In the genomic region with DNA sequence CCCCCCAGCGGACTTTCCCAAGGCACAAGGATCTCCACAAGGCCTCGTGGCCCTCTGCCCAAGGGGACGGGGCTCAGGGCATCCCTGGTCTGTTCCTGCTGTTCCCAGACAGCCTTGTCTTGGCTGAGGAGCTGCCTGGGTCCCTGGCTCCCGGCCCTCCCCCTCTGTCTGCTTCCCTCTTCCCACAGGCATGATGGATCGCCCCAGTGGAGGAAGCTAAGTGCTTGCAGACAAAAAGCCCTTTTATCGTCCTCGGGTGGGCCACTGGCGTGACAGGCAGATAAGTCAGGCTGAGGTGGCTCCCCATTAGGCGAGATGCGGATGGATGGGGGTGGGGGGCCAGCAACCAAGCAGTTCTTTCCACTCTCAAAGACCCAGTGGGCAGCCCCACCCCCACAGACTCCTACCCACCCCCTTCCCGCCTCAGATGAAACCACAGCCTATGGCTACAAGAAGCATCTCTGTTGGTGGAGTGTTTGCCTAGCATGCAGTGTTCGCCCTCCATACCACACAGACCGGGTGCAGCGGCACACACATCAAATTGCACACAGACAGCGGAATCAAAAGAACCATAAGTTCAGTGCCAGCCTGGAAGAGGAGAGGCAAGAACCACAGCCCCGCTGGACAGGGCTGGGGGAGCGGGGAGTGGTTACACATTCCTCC, we compare ENCODE assay signal across 8 mouse cellular contexts. TPM values are rescaled to one million over a fixed set of nuclear protein-coding genes. Genes with fewer than 3 reads are reported as not detected.
DNase-seq lines count a peak whose midpoint lies in the region; ATAC-seq and TF ChIP-seq lines count a peak whose summit lies in the region.

No protein-coding gene starts in this region.

- H3K27ac ChIP-seq in kidney, adult 2 months (ENCODE audit: insufficient read depth, low read depth, low read length), result no peak overlapping the region
- H3K27ac ChIP-seq in heart, embryonic 14.5 days (replicated peaks in 1 of 2; ENCODE audit: control insufficient read depth in 1 of 2, insufficient read depth in 1 of 2, low read depth in 2 of 2, low read length in 2 of 2), result peak overlapping the region; percentile 24 to 75
- H3K27ac ChIP-seq in limb, embryonic 15.5 days, result peak overlapping the region; percentile 72
- H3K27ac ChIP-seq in olfactory bulb, adult 2 months (ENCODE audit: insufficient read depth, low read depth, low read length), result peak overlapping the region; percentile 55

- no peaks in the 10 kb centered on the region for H3K36me3 ChIP-seq in kidney, adult 2 months (ENCODE audit: control insufficient read depth, insufficient read depth, low read length)
- no peaks in the 10 kb centered on the region for H3K36me3 ChIP-seq in heart, embryonic 14.5 days (ENCODE audit: control insufficient read depth, insufficient read depth, low read length)
- H3K36me3 ChIP-seq in limb, embryonic 15.5 days, result 0 out of 2 replicates have a peak, but pooled peaks cover 3% of the 10 kb centered on the region

- DNase-seq in kidney, adult 2 months, result peak; percentile 78
- DNase-seq in kidney, adult 18-20 months, result no peak
- DNase-seq in adrenal gland, postnatal 14 days, result peak; percentile 85
- DNase-seq in layer of hippocampus, postnatal 10 days (ENCODE audit: low spot score in 2 of 2), result no peak

- H3K9me3 ChIP-seq in heart, embryonic 14.5 days (ENCODE audit: control insufficient read depth, low read length), result no peaks in the 10 kb centered on the region
- H3K9me3 ChIP-seq in limb, embryonic 15.5 days, result no peaks in the 10 kb centered on the region

- peaks cover 33% of the 10 kb centered on the region for H3K4me1 ChIP-seq in kidney, adult 2 months (ENCODE audit: control insufficient read depth, insufficient read depth, low read length)
- H3K4me1 ChIP-seq in heart, embryonic 14.5 days (ENCODE audit: control insufficient read depth in 2 of 2, insufficient read depth in 2 of 2, low read length in 2 of 2), result peaks cover 65 to 89% of the 10 kb centered on the region in 2 experiments
- H3K4me1 ChIP-seq in limb, embryonic 15.5 days, result peaks cover 98% of the 10 kb centered on the region
- peaks cover 92% of the 10 kb centered on the region for H3K4me1 ChIP-seq in olfactory bulb, adult 2 months (ENCODE audit: control insufficient read depth, insufficient read depth, low read length)

- 0 out of 2 replicates have a peak, but pooled peaks have one; percentile 14 for ATAC-seq in heart, embryonic 14.5 days (ENCODE audit: insufficient number of reproducible peaks, insufficient read depth, low FRiP score, low read depth)
- 0 out of 2 replicates have a peak, but pooled peaks have one; percentile 15 for ATAC-seq in limb, embryonic 15.5 days (ENCODE audit: insufficient number of reproducible peaks, low FRiP score, low TSS enrichment, low read depth)
- ATAC-seq in activated CD4-positive, CD25-positive, alpha-beta regulatory T cell, adult 4 months, result no peak

- no peaks in the 10 kb centered on the region for H3K27me3 ChIP-seq in kidney, adult 2 months (replicated peaks; ENCODE audit: control insufficient read depth, insufficient read depth, low read length)
- H3K27me3 ChIP-seq in heart, embryonic 14.5 days (ENCODE audit: control insufficient read depth, insufficient read depth, low read length), result no peaks in the 10 kb centered on the region
- no peaks in the 10 kb centered on the region for H3K27me3 ChIP-seq in limb, embryonic 15.5 days

- no peak for TF ChIP-seq POLR2A in kidney, adult 2 months (IDR thresholded peaks at IDR 0.05; ENCODE audit: low read depth, low read length)
- no peak for TF ChIP-seq POLR2A in olfactory bulb, adult 2 months (IDR thresholded peaks at IDR 0.05; ENCODE audit: insufficient read depth, low read depth, low read length)

- no peak overlapping the region for H3K4me3 ChIP-seq in kidney, adult 2 months (ENCODE audit: insufficient read depth, low read depth, low read length)
- no peak overlapping the region for H3K4me3 ChIP-seq in heart, embryonic 14.5 days (ENCODE audit: control insufficient read depth in 1 of 2, insufficient read depth in 1 of 2, low read depth in 1 of 2, low read length in 2 of 2)
- H3K4me3 ChIP-seq in limb, embryonic 15.5 days, result no peak overlapping the region
- H3K4me3 ChIP-seq in olfactory bulb, adult 2 months (ENCODE audit: insufficient read depth, low read depth, low read length), result no peak overlapping the region

- H3K4me2 ChIP-seq in heart, embryonic 14.5 days (ENCODE audit: low read length), result peak overlapping the region; percentile 41
- peak overlapping the region; percentile 10; the same call in 1 of the 2 replicates for H3K4me2 ChIP-seq in limb, embryonic 15.5 days

- WGBS in kidney, adult 2 months, result 55% methylated on average over 17 of the region's 17 CpGs
- 23% methylated on average over 17 of the region's 17 CpGs for WGBS in heart, embryonic 14.5 days
- WGBS in limb, embryonic 15.5 days, result 12% methylated on average over 17 of the region's 17 CpGs
- WGBS in olfactory bulb, adult 2 months, result 22% methylated on average over 17 of the region's 17 CpGs

- peak overlapping the region; percentile 13; the same call in 1 of the 2 replicates for H3K9ac ChIP-seq in heart, embryonic 14.5 days (ENCODE audit: low read length)
- H3K9ac ChIP-seq in limb, embryonic 15.5 days, result no peak overlapping the region

- TF ChIP-seq CTCF in kidney, adult 2 months (conservative IDR thresholded peaks at IDR 0.05; ENCODE audit: insufficient read depth, insufficient read length, low read depth, low read length), result no peak
- no peak for TF ChIP-seq CTCF in olfactory bulb, adult 2 months (IDR thresholded peaks at IDR 0.05; ENCODE audit: insufficient read depth, low read depth, low read length)

RNA-seq across cellular contexts. Expression of gene Ncor2, which starts 27.0 kb away (rescaled TPM):
- 32.0 and 38.8 TPM in 2 replicates for polyA plus RNA-seq in kidney, adult 2 months (2012; rRNA removed)
- 165 and 192 TPM in 2 replicates for total RNA-seq in adrenal gland, postnatal 14 days (2021)
- 16.2 and 17.6 TPM in 2 replicates for polyA plus RNA-seq in heart, embryonic 14.5 days (2014; fragmentation: Nextera tagmentation; extraction: Ambion mirVana)
- polyA plus RNA-seq in limb, embryonic 15.5 days (2015; fragmentation: Nextera tagmentation; extraction: Ambion mirVana), result 32.7 and 34.1 TPM in 2 replicates
- polyA plus RNA-seq in olfactory bulb, adult 2 months (2012; ENCODE audit: insufficient read depth, insufficient read length, low replicate concordance, missing spikeins), result not detected in 2 replicates
- 100 to 1,000 TPM; 171 to 187 TPM for total RNA-seq in layer of hippocampus, postnatal 10 days (2021)
- 1 to 10 TPM; 2.9 to 8.0 TPM for polyA plus RNA-seq in activated CD4-positive, CD25-positive, alpha-beta regulatory T cell, adult 4 months (2017; shearing (Covaris generic))

Comparison
In these comparisons a context has a peak if more than half of its experiments do, and no peak if none do; other contexts are left out.
1. DNase-seq: peak in kidney, adult 2 months (single experiment) and adrenal gland, postnatal 14 days (single experiment); none in kidney, adult 18-20 months (single experiment) and layer of hippocampus, postnatal 10 days (0 of 2).